Mouse (Mus musculus): ENCODE data around the gene Map4k2.
A peak's percentile ranks its signal among the peaks of the same experiment; 100 is the strongest.
"Not testable (repeated sequence)": the region's sequence is repeated elsewhere in the genome, so short reads cannot be mapped to it uniquely, and the experiment has no call there.

Map4k2 gene

DNA sequence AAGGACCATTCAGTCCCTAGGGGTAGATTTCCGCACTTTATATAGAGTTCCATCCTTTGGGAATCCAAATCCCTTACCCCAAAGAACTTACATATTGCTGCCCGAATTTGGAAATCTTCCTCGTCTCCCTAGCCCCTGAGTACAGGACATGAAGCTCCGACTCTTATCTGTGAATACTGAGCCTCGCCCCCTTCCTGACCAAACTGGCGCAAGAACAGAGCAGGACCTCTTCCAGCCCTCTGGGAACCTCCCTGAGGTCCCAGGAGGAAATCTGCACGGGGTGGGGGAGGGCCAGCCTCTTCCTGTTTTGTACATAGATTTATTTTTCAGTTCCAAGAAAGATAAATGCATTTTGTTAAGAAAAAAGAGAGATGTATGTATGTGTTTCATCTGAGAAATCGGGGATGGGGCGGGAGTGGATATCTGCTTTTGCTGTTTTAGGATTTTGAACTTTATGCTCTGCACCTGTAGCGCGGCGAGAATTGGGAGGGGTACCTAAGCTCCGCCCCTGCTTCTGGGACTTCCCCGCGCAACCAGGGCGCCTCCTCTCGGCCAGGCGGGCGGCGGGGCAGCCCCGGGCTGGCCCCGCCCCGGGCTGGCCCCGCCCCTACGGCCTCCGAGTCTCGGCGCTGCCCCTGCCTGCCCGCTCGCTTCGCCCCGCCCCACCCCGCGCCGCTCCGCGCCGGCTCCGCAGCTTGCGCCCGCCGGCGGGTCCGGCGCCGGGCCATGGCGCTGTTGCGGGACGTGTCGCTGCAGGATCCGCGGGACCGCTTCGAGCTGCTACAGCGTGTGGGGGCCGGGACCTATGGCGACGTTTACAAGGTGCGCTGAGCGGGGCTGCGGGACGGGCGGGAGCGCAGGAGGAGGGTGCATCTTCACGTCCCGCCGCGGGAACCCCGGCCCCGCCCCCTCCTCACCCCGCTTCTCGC is at the start of gene Map4k2:
TSS of gene Map4k2 (plus strand) at position 612 of the 929 bp plus-strand sequence.
- peak; percentile 95 for DNase-seq

DNA sequence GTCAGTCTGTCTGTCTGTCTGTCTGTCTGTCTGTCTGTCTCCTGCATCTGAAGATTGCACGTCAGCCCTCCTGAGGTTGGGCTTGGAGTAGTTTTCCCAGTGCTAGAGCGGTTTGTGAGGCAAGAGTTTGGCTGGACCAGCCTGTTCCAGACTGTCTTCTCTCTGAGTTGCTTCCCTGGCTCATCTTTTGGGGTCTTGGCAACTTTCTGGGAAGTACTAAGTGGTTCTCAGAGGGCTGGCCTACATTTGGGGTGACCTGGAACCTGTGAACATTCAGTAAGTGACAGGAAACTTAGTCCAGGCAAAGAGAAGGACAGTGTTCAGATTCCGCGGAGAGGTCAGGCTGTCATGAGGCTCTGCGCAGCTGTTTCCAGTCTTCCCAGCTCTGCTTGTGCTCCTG is 48.7 kb upstream of the Map4k2 start:
- no peak for DNase-seq

DNA sequence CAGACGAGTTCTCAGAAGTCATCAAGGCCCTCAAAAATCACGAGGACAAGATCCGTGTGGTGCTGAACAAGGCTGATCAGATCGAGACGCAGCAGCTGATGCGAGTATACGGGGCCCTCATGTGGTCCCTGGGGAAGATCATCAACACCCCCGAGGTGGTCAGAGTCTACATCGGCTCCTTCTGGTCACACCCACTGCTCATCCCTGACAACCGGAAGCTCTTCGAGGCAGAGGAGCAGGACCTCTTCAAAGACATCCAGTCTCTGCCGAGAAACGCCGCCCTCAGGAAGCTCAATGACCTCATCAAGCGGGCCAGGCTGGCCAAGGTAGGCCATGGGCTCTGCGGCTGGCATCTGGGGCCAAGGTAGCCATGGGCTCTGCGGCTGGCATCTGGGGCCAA is 46.6 kb upstream of the Map4k2 start:
- no peak for DNase-seq

DNA sequence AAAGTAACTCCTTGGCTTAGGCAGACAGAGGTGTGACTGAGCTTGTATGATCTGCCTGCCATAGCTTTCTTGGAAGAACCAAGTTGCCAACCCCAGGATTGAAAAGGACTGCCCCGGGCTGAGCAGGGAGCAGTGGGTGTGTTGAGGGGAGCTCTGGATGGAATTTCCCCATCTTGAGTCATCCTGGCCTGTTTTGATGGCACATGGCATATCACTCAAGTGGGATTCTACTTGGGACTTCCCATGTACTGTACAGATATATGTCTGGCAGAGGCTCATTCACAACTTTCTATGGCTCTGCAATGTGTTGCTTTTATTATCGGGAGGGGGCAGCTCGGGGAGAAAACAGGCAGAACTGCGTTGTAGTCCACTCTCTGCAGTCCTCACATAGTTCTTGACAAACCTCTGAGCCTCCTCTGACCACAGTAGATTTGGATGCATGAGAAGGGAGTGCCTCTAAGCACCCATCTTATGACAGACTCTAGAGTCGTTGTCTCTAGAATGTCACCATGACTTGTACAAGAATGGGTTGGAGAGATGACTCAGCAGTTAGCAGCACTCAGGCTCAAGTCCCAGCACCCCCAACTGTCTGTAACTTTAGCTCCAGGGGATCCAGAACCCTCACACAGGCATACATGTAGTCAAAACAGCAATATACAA is 44.3 kb upstream of the Map4k2 start:
- DNase-seq, result no peak

DNA sequence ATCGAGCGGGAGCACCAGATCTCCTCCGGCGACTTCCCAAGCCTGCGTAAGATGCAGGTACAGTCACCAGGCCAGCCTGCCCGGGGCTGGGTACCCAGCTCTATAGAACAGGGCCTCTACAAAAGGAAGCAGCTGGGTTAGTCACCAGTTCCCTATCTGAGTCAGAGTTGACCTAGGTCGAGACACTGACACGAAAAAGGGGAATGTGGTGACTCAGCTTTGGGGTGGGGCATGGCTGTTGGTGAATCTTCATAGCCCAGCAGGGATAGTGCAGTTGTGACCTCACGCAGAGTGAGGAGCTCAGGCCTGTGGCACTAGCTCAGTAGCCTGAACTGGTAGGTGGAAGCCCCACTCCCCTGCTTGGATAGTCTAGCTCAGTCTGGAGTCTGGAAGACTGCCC is 43.3 kb upstream of the Map4k2 start:
- DNase-seq, result no peak

DNA sequence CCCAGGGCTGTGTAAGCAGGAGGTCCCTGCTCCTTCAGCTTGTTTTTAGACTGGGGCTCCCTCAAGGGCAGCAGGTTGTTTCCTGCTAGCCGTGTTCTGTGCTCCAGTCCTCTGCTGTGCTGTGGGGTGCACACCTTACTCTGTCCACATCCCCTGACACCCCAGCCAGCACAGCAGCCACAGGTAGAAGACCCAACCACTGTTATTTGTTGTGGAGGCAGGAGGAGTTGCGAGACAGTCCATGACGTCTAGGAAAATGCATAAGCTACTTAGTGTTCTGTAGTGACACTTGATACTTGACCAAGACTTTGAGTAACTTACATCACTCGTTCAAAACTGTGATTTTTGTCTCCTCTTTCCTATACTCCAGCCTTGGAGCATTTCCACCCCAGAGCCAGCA is 41.9 kb upstream of the Map4k2 start:
- DNase-seq, result no peak

DNA sequence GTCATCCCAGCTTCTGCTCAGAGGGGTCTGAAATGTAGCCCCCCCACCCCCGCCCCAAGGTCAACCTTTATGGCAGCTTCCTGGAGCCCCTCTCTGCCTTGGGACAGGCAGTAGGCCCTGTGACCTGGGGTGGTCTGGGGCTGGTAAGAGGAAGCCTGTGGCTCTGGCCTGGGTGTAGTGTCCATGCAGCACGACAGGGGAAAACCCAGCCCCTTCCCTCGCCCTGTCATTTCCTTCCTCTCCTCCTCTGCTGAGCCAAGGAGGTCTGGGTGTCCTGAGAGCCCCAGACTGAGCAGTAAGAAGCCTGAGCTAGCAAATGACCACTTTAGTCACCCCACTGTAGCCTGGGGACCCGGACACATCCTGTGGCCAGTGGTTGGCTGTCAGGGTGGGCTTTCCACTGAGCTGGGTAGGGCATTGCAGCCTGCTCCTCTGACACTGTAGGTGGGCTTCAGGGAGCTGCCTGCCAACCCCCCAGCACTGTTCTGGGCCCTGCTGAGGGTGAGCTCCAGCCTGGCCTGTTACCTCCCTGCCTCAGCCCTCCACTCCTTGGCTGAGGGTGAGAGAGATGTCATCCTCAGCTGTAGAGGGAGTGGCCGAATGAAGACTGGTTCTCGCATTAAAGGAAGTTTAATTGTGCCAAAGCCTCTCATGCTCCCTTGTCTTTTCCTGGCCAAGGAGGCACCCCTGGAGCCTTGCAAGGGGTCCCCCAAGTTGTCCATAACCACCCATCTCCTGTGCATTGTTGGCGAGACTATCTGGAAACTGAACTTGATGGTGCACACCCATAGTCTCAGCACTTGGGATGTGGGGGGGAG is 41.3 kb upstream of the Map4k2 start:
- DNase-seq, result no peak

DNA sequence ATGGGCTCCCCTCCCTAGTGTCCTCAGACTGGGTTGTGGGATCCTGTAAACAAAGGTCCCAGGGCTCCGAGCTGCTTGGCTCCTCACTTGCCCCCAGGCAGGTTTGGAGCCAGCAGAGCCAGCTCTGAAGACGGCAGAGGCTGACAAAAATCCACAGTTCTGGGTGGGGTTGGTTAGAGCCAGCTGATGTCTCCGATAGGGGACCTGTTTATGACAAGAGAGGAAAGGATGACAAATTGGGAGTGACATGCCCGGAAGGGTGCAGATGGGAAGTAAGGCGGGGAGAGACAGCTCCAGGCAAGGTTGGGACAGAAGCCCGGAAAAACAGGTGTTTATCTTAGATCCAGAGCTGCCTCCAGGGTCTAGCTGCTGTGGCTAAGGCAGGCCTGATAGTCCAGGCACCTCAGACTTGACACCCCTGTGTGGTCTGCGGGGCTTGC is 40.5 kb upstream of the Map4k2 start:
- no peak for DNase-seq

DNA sequence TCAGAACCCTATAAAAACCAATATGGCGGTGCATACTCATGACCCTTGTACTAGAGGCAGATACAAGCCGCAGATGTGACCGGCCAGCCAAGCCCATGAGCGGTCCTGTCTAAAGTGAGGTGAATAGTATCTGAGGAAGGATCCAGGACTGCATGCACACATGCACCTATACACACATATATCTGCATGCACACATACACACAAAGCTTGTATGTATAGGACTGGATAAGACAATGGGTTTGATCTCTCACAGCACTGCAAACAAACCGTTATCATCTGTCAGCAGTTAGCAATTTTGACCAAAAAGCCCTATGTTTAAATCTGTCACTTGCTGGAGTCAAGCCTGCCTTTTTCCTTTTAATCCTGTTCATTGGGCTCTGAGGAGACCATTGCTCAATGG is 38.8 kb upstream of the Map4k2 start:
- no peak for DNase-seq

DNA sequence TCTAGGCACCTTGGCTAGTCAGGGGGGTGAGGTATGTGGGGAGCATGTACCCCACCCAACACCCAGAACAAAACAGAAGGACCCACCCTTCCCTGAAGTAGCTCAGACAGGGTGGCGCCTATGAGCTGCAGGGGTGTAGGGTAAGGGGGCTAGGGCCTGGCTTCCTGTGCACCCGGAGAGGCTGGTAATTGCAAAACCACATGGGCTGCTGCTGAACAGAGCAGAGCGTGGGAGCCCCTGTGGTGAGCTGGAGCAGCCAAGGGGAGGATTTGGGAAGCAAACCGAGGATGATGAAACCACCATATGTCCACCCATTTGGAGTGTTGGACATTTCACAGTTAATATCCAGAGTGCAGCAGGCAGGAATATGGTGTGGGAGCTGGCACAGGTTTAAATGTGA is 38.4 kb upstream of the Map4k2 start:
- peak; percentile 59 for DNase-seq

DNA sequence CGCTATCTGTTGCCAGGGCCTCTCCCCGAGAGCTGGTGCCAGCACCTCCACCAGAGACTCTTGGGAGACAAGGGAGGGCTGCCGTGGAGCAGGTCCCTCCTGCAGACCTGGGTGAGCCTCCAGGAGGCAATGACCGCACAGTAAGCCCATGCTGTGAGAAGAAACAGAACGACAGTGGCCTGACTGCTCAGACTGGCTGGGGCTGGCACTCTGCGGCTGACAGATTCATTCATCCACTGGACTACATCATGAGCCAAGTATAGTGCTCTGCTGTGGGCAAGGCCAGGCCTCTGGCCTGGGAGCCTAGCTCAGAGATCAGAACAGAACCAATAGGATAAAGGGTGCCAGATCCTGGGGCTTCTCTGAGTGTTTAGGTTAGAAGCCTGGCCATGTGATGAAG is 37.1 kb upstream of the Map4k2 start:
- no peak for DNase-seq

DNA sequence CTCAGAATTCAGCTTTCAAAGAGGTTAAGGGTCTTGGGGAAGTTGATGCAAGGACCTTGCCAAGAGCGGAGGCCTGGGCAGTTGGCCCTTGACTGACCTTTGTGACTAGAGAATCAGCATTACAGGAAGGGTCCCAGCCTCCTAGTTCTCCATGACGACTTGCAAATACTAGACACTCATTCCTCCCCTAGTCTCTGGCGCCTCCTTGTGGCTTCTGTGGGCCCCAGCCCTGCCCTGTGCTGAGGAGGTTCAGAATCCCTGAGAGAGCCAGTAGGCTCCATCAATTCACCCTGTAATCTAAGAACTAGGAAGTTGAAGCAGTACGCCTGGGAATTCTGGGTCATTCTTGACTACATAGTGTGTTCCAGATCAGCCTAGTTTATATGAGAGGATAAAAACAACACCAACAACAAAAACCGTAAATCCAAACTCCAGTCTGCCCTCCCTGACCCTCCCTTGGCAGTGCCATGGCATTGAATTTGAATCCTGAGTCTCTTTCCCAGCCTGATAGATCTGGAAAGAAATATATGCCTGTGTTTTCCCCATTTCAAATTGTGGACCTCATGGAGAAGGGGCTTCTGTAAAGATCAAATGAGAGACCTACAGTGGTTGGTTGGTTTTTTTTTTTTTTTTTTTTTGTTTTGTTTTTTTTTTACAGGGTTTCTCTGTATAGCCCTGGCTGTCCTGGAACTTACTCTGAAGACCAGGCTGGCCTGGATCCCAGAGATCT is 36.0 kb upstream of the Map4k2 start:
- DNase-seq, result peak; percentile 92

DNA sequence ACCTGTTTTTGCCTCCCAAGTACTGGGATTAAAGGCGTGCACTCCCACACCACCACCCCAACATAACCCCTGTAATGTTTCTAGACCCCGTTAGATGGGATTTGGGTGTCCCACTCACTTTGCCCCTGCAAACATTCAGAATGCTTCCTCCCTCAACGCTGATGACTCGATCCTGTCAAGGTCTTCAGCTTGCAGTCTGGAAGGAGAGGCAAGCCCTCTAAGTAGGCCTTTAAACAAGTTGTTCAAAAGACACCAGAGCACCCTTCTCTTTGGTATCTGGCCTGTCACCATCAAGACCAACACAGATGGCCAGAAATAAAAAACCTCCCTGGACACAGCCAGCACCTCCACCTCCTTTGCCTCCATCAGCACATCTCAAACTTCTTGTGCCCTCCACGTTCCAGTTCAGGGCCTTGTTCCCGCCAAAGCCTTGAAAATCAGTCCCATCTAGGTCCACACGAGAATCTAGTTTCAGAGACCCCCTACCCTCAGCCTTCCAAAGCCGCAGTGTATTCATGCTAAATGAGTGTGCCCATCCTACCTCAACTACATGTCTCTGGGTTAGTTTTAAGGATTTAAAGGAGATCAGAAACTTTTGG is 35.3 kb upstream of the Map4k2 start:
- no peak for DNase-seq

DNA sequence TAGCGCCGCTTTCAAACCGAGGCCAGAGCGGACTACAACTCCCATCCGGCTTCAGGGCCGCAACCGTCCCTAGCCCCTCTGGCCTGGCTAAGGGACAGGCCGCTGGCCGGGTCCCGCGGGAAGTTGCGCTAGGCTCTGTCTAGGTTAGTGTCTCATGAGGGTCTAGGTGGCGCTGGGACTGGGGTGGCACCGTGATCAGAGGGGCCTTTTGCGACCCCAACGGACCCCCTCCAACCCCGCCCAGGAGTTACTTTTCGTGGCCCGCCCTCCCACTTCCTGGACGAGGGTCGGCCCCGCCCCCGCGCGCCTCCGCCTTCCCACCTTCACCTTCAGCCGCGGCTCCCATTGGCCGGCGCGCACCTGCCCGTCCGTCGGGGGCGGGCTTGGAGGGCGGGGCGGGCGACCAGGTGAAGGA is 34.8 kb upstream of the Map4k2 start, which contains the start of gene Cdc42bpg:
TSS of gene Cdc42bpg (plus strand) at position 320 of the 415 bp plus-strand sequence.
- DNase-seq, result peak; percentile 94

DNA sequence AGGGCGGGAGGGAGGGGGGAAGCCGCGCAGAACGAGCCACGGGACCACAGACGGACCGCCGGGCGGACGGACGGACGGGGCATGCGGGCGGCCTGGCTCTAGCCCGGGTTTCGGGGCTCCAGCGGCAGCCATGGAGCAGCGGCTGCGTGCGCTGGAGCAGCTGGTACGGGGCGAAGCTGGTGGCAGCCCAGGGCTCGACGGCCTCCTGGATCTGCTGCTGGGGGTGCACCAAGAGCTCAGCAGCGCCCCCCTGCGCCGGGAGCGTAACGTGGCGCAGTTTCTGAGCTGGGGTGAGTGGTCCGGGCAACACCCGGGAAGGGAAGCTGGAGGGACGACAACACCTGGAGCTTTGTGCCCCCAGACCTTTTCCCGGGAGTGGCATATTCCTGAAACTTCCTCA is 34.3 kb upstream of the Map4k2 start:
- DNase-seq, result peak; percentile 87

DNA sequence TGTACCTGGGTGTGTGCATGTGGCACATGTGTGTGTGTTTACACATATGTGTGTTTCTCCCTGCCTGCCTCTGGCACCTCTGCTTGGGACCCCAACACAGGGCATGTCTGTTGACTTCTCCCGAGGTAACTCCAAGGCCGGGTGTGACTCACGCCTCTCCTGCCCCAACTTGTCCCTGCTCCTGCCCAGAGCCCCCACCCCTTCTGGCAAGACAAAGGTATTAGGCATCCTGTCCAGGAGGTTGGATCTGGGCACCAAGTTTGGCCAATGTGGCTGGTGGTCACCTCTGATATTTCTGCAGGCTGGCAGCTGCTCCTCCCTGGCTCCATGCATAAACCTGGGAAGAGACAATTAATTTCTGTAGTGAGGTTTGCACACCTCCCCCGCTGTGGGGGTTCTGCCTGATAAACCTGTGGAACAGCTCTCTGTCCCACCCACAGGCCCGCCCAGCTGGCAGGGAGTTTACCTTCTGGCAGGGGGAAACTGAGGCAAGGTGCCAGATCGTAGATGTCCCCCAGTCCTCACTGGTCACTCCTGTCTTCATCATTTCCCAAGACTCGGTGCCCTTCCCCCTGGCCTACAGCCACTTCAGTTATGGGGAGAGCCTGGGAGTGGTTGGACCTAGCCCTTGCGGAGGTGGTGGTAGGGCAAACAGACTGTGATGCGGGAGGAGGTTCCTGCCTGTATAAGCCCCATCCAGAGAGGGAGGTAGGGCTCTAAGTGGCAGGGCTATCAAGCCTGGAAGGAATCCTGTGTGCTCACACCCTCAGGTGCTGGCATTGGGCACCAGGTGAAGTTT is 33.0 kb upstream of the Map4k2 start:
- DNase-seq, result no peak

DNA sequence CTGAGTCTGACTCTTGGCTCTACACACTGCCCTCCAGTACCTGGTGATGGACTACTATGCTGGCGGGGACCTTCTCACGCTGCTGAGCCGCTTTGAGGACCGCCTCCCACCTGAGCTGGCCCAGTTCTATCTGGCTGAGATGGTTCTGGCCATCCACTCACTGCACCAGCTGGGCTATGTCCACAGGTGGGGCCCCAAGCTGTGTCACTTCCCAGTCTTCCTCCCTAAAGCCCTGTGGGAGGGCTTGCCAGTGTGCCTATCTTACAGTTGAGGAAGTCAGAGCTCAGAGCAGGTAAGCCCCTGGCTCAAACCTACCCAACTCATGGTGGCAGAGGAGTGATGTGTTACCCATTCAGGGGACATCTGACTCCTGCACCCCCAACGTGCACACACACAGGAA is 30.8 kb upstream of the Map4k2 start:
- DNase-seq, result no peak

DNA sequence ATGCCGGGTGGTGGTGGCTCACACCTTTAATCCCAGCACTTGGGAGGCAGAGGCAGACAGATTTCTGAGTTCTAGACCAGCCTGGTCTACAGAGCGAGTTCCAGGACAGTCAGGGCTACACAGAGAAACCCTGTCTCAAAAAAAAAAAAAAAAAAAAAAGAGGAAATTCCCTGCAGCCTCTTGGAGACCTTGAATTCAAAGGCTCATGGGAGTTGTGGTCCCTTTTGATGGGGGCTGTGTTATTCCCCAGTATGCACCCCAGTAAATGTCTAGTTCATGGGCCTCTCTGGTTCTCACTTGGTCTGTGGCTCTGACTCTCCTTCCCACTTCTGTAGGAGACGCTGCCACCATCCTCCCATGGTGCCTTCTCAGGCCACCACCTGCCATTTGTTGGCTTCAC is 29.2 kb upstream of the Map4k2 start:
- not testable (repeated sequence) for DNase-seq

DNA sequence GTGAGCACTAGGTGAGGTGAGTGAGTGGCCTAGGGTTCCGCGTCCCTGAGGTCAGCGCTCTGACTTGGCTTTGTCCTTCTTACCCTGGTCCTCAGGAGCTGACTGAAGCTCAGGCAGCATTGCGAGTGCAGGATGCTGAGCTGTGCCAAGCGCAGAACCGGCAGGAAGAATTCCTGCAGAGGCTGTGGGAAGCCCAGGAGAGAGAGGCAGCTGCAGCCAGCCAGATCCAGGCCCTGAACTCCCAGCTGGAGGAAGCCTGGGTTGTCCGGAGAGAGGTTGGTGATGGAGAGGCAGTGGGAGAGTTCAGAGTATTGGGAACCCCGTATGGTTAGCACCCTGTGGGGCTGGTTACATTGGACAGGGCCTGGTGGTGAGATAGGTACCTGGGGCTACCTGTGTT is 27.1 kb upstream of the Map4k2 start:
- no peak for DNase-seq

DNA sequence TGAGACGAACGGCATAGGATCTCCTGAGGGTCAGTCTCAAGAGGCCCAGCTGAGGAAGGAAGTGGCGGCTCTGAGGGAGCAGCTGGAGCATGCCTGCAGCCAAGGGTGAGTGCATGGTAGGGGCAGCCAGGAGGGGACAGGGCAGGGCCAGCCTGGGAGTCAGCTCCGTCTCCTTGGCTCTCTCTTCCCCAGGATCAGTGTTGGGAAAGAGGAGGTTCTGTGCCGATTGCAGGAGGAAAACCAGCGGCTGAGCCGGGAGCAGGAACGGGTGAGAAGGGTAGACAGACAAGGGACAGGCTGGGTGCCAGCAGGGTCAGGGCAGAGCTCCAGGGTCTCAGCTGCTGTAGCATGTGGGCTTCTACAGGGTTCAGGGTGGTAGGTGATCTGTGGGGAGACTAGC is 26.4 kb upstream of the Map4k2 start:
- DNase-seq, result no peak

DNA sequence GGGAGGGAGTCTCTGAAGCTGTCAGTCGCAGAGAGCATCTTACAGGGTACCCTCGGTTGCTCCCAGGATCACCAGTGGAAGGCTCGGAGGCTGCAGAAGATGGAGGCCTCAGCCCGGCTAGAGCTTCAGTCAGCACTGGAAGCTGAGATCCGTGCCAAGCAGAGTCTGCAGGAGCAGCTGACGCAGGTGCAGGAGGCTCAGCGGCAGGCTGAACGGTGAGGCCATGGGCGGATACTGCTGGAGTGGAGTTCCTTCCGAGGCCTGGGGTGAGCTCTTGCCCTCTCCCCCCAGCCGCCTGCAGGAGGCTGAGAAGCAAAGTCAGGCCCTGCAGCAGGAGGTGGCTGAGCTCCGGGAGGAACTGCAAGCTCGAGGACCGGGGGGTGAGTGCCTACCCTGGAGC is 25.4 kb upstream of the Map4k2 start:
- DNase-seq, result no peak
